Mouse (Mus musculus) subcutaneous adipose tissue, adult 2 months (tissue): ENCODE results near the gene Morc1. TPM values are rescaled to one million over a fixed set of nuclear protein-coding genes. Genes with fewer than 3 reads are reported as not detected.

ENCODE experiments used
- polyA plus RNA-seq: library from polyadenylated mRNA; depleted of rRNA; stranded (reverse); fragments of >200 nt; gene quantifications from 2 replicates; pipeline ENCODE4 v1.2.3, GENCODE M21; 2012; ENCODE audit warnings: low replicate concordance; rRNA removed

The Morc1 gene
- 0.04 TPM in 1 of 2 replicates, not detected in the other for polyA plus RNA-seq

GRCm38 (mm10) chr16:48431027-48431426 lies at the start of gene Morc1:
TSS of gene Morc1 (plus strand) at chr16:48431237.

GRCm38 (mm10) chr16:48412246-48412645 lies 18.8 kb upstream of the Morc1 start, which contains the start of gene Gm5485:
TSS of gene Gm5485 (minus strand) at chr16:48412416.

Other genes with a start within 250 kb of the Morc1 start
- 0.09 TPM in 1 of 2 replicates, not detected in the other for gene Dppa4, start 147.5 kb upstream of the Morc1 start, polyA plus RNA-seq
- gene Dppa2, start 127.3 kb upstream of the Morc1 start, polyA plus RNA-seq, result not detected in 2 replicates
- not detected in 2 replicates for gene Gm5485, start 18.8 kb upstream of the Morc1 start, polyA plus RNA-seq